In the genomic region with DNA sequence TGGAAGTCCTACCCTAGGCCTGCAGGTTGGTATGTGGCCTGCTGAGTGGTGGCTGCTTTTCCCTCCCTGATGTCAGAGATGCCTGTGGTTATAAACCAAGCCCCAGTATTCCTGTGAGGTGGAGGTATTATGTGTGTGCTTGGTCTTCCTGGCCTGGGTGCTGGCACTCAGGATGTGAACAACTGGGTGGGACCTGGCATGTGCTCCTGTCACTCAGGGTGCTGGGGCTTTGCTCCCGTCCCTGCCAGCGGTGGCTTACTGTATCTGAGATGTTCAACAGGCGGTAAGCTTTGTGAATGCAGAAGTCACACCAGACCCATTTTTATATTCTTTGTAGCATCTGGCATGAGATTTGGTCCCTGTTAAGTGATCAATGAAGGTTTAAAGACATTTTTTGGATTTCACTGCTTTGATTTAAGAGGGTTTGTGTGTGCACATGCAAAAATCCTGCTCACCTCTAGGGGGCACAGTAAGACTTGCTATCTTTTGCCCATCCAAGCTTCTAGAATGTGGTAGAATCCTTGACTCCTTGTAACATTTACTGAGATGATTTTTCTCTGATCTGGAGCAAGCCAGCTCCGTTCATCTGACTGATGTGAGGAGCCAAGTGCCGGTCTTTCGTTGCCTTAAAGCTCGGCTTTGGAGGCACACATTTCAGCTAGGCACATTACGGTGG, we compare ENCODE assay signal across 8 mouse cellular contexts. TPM values are rescaled to one million over a fixed set of nuclear protein-coding genes. Genes with fewer than 3 reads are reported as not detected.
DNase-seq lines count a peak whose midpoint lies in the region; ATAC-seq lines count a peak whose summit lies in the region.

No protein-coding gene starts in this region.

- intact Hi-C loops in heart, postnatal 36 days (cut with DNase I), result loop anchor here (1.0 to 5.0 kb wide), 4 partner anchors 89 to 1494 kb away; no protein-coding TSS in a partner anchor

- no peak for ATAC-seq in CD4-positive, CD25-positive, alpha-beta regulatory T cell, adult 4 months

- DNase-seq in CD4-positive, CD25-positive, alpha-beta regulatory T cell, adult 2 months (ENCODE audit: low read depth, low spot score), result peak; percentile 51
- DNase-seq in adipocyte (ENCODE audit: low spot score), result peak; percentile 75
- DNase-seq in embryo, embryonic 11 days, result peak; percentile 74
- peak; percentile 41 to 51 for DNase-seq in heart, postnatal 36 days
- peak; percentile 72 to 87 for DNase-seq in layer of hippocampus, adult 8-10 months (ENCODE audit: low spot score in 2 of 2)
- peak; percentile 62 for DNase-seq in lung, postnatal 14 days
- peak; percentile 74 for DNase-seq in right cerebral cortex, postnatal 14 days

RNA-seq across cellular contexts. Expression of a gene that starts 9.8 kb away (rescaled TPM):
- 10 to 100 TPM; 52.8 to 85.9 TPM for polyA plus RNA-seq in CD4-positive, CD25-positive, alpha-beta regulatory T cell, adult 4 months (2017; shearing (Covaris generic))
- total RNA-seq in heart, postnatal 36 days (2021), result 10 to 100 TPM; 32.5 to 40.6 TPM
- 10 to 100 TPM; 82.6 to 97.2 (median 90.6) TPM for total RNA-seq in layer of hippocampus, adult 8-10 months (2022)

RNA-seq across cellular contexts. Expression of a gene that starts 10.3 kb away (rescaled TPM):
- polyA plus RNA-seq in CD4-positive, CD25-positive, alpha-beta regulatory T cell, adult 4 months (2017; shearing (Covaris generic)), result 10 to 100 TPM in 1 of 2 experiments, 1 to 10 TPM in 1; 5.7 to 19.2 TPM
- 1 to 10 TPM; 3.8 to 4.3 TPM for total RNA-seq in heart, postnatal 36 days (2021)
- total RNA-seq in layer of hippocampus, adult 8-10 months (2022), result 10 to 100 TPM in 3 of 4 experiments, 1 to 10 TPM in 1; 9.9 to 15.6 (median 12.6) TPM
